Mouse (Mus musculus): Measurements from ENCODE around the gene Zfp423. TPM values are rescaled to one million over a fixed set of nuclear protein-coding genes. Genes with fewer than 3 reads are reported as not detected.
A peak's percentile ranks its signal among the peaks of the same experiment; 100 is the strongest.

Gene Zfp423
- total and polyA plus RNA-seq, 2 experiments from 2014 or later, result 1.9 to 7.9 TPM

GRCm38 (mm10) chr8:87754853-87755252 lies 204.5 kb downstream of the Zfp423 start:
- Histone ChIP-seq H3K9ac (replicated peaks; ENCODE audit: low read depth, low read length) (no peak overlapping the region), H3K27ac (ENCODE audit: low read depth) (no peak overlapping the region), H3K36me3 (replicated peaks; ENCODE audit: control insufficient read depth, insufficient read depth, low read length) (no peaks in the 10 kb centered on the region), H3K9me3 (replicated peaks; ENCODE audit: control insufficient read depth, low read length) (no peaks in the 10 kb centered on the region), H3K27me3 (ENCODE audit: control insufficient read depth, insufficient read depth, low read length) (no peaks in the 10 kb centered on the region), H3K4me1 (ENCODE audit: control insufficient read depth, insufficient read depth) (no peaks in the 10 kb centered on the region), H3K4me3 (ENCODE audit: low read depth, low read length) (no peak overlapping the region), H3K4me2 (ENCODE audit: low read depth, low read length) (no peak overlapping the region)
- WGBS, result 76% methylated on average over 8 of the region's 8 CpGs
- DNase-seq (ENCODE audit: low spot score) (no peak), ATAC-seq (ENCODE audit: insufficient read depth, low read depth) (no peak)
- TF ChIP-seq EP300 (IDR thresholded peaks at IDR 0.05; ENCODE audit: low read depth), result no peak
- TF ChIP-seq CTCF (IDR thresholded peaks at IDR 0.05; ENCODE audit: low read depth), result no peak

GRCm38 (mm10) chr8:87753636-87754035 lies 205.8 kb downstream of the Zfp423 start:
- 49% methylated on average over 2 of the region's 2 CpGs for WGBS
- no peak for DNase-seq (ENCODE audit: low spot score)
- Histone ChIP-seq H3K27me3 (ENCODE audit: control insufficient read depth, insufficient read depth, low read length) (no peaks in the 10 kb centered on the region), H3K27ac (ENCODE audit: low read depth) (no peak overlapping the region), H3K9me3 (replicated peaks; ENCODE audit: control insufficient read depth, low read length) (no peaks in the 10 kb centered on the region), H3K4me1 (ENCODE audit: control insufficient read depth, insufficient read depth) (no peaks in the 10 kb centered on the region), H3K4me2 (ENCODE audit: low read depth, low read length) (no peak overlapping the region), H3K9ac (replicated peaks; ENCODE audit: low read depth, low read length) (no peak overlapping the region), H3K4me3 (ENCODE audit: low read depth, low read length) (no peak overlapping the region), H3K36me3 (replicated peaks; ENCODE audit: control insufficient read depth, insufficient read depth, low read length) (no peaks in the 10 kb centered on the region)
- TF ChIP-seq EP300 (IDR thresholded peaks at IDR 0.05; ENCODE audit: low read depth) (no peak), CTCF (IDR thresholded peaks at IDR 0.05; ENCODE audit: low read depth) (no peak)
- no peak for ATAC-seq (ENCODE audit: insufficient read depth, low read depth)

GRCm38 (mm10) chr8:87753148-87753547 lies 206.2 kb downstream of the Zfp423 start:
- Histone ChIP-seq H3K36me3 (replicated peaks; ENCODE audit: control insufficient read depth, insufficient read depth, low read length) (no peaks in the 10 kb centered on the region), H3K9ac (replicated peaks; ENCODE audit: low read depth, low read length) (no peak overlapping the region), H3K4me3 (ENCODE audit: low read depth, low read length) (no peak overlapping the region), H3K4me2 (ENCODE audit: low read depth, low read length) (no peak overlapping the region), H3K4me1 (ENCODE audit: control insufficient read depth, insufficient read depth) (no peaks in the 10 kb centered on the region), H3K27me3 (ENCODE audit: control insufficient read depth, insufficient read depth, low read length) (no peaks in the 10 kb centered on the region), H3K27ac (ENCODE audit: low read depth) (no peak overlapping the region), H3K9me3 (replicated peaks; ENCODE audit: control insufficient read depth, low read length) (no peaks in the 10 kb centered on the region)
- DNase-seq (ENCODE audit: low spot score) (no peak), ATAC-seq (ENCODE audit: insufficient read depth, low read depth) (no peak)
- WGBS, result 57% methylated on average over 8 of the region's 8 CpGs
- no peak for TF ChIP-seq EP300 (IDR thresholded peaks at IDR 0.05; ENCODE audit: low read depth)
- TF ChIP-seq CTCF (IDR thresholded peaks at IDR 0.05; ENCODE audit: low read depth), result peak; percentile 45

- 83% methylated on average over 13 of the region's 13 CpGs for WGBS
- Histone ChIP-seq H3K9me3 (replicated peaks; ENCODE audit: control insufficient read depth, low read length) (no peaks in the 10 kb centered on the region), H3K4me3 (ENCODE audit: low read depth, low read length) (no peak overlapping the region), H3K27ac (ENCODE audit: low read depth) (no peak overlapping the region), H3K36me3 (replicated peaks; ENCODE audit: control insufficient read depth, insufficient read depth, low read length) (no peaks in the 10 kb centered on the region), H3K4me2 (ENCODE audit: low read depth, low read length) (no peak overlapping the region), H3K9ac (replicated peaks; ENCODE audit: low read depth, low read length) (no peak overlapping the region), H3K27me3 (ENCODE audit: control insufficient read depth, insufficient read depth, low read length) (no peaks in the 10 kb centered on the region), H3K4me1 (ENCODE audit: control insufficient read depth, insufficient read depth) (no peaks in the 10 kb centered on the region)
- DNase-seq (ENCODE audit: low spot score) (no peak), ATAC-seq (ENCODE audit: insufficient read depth, low read depth) (no peak)
- TF ChIP-seq EP300 (IDR thresholded peaks at IDR 0.05; ENCODE audit: low read depth), result no peak
- no peak for TF ChIP-seq CTCF (IDR thresholded peaks at IDR 0.05; ENCODE audit: low read depth)
Measured at GRCm38 (mm10) chr8:87752710-87753109, 206.7 kb downstream of the Zfp423 start.

DNA sequence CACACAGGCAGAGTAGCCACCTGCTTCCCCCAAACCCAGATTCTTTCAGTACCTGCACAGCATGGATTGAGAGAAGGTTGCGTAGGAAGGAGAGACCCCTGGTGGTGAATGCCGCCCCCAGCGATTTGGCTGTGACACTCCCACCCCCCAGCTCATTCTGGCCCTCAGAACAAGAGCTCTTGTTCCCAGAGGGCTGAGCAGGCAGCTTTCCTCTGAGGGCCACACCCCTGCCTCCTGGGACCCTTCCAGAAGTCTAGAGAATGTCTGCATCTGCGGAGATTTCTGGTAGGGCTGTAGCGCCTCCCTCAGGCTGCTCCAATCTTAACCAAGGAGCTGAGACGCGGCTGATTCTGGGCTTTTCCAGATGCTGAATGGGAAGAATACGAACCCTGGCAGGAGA lies 211.8 kb downstream of the Zfp423 start:
- Histone ChIP-seq H3K27ac (ENCODE audit: low read depth) (no peak overlapping the region), H3K4me1 (ENCODE audit: control insufficient read depth, insufficient read depth) (peaks cover 7% of the 10 kb centered on the region; the same call in 1 of the 2 replicates), H3K9me3 (replicated peaks; ENCODE audit: control insufficient read depth, low read length) (no peaks in the 10 kb centered on the region)

DNA sequence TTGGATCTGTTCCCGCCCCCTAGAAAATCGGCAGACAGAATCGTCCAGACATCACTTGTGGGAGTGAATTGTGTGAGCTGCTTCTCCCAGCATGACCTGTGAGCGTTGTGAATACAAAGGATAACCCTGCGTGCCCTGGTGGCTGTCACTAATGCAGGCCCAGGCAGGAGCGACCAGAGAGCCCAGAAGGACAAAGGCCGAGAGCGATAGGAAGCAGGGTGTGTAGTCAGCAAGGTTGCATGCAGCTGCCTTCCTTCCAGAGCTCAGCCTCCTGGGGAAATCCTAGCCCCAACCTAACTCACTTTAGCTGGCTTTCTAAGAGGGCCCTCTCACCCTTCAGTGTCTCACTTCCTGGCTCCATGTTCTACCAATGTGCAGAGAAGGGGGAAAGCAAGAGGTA lies 212.3 kb downstream of the Zfp423 start:
- Histone ChIP-seq H3K27ac (ENCODE audit: low read depth) (no peak overlapping the region), H3K9ac (replicated peaks; ENCODE audit: low read depth, low read length) (no peak overlapping the region), H3K27me3 (ENCODE audit: control insufficient read depth, insufficient read depth, low read length) (no peaks in the 10 kb centered on the region), H3K4me2 (ENCODE audit: low read depth, low read length) (no peak overlapping the region), H3K4me3 (ENCODE audit: low read depth, low read length) (no peak overlapping the region), H3K36me3 (replicated peaks; ENCODE audit: control insufficient read depth, insufficient read depth, low read length) (no peaks in the 10 kb centered on the region), H3K4me1 (ENCODE audit: control insufficient read depth, insufficient read depth) (peaks cover 7% of the 10 kb centered on the region; the same call in 1 of the 2 replicates), H3K9me3 (replicated peaks; ENCODE audit: control insufficient read depth, low read length) (no peaks in the 10 kb centered on the region)
- TF ChIP-seq CTCF (IDR thresholded peaks at IDR 0.05; ENCODE audit: low read depth) (no peak), EP300 (IDR thresholded peaks at IDR 0.05; ENCODE audit: low read depth) (no peak)
- DNase-seq (ENCODE audit: low spot score), result no peak
- no peak for ATAC-seq (ENCODE audit: insufficient read depth, low read depth)
- WGBS, result 38% methylated on average over 8 of the region's 8 CpGs

More for the DNA sequence above, 211.8 kb downstream of the Zfp423 start:
- Histone ChIP-seq H3K4me3 (ENCODE audit: low read depth, low read length) (no peak overlapping the region), H3K36me3 (replicated peaks; ENCODE audit: control insufficient read depth, insufficient read depth, low read length) (no peaks in the 10 kb centered on the region), H3K4me2 (ENCODE audit: low read depth, low read length) (no peak overlapping the region), H3K27me3 (ENCODE audit: control insufficient read depth, insufficient read depth, low read length) (no peaks in the 10 kb centered on the region), H3K9ac (replicated peaks; ENCODE audit: low read depth, low read length) (no peak overlapping the region)
- WGBS, result 37% methylated on average over 8 of the region's 8 CpGs
- no peak for DNase-seq (ENCODE audit: low spot score)
- TF ChIP-seq EP300 (IDR thresholded peaks at IDR 0.05; ENCODE audit: low read depth) (no peak), CTCF (IDR thresholded peaks at IDR 0.05; ENCODE audit: low read depth) (peak; percentile 6)
- ATAC-seq (ENCODE audit: insufficient read depth, low read depth), result no peak

All from heart, postnatal 0 days (tissue).